Mouse (Mus musculus) embryonic fibroblast, embryonic 13.5 days (primary cell): ENCODE measurements around the gene Lsm14b.

ENCODE experiments used
- CTCF ChIP-seq: IDR thresholded peaks from 2 replicates; pipeline ENCODE4 v1.5.1; 2011; ENCODE audit warnings: mild to moderate bottlenecking, control low read depth, low read length, moderate library complexity, borderline replicate concordance; ENCODE audit not compliant: insufficient read depth
- POLR2A ChIP-seq: IDR thresholded peaks from 2 replicates; pipeline ENCODE4 v1.6.1; 2011; ENCODE audit warnings: low read depth, mild to moderate bottlenecking, control low read depth, low read length, moderate library complexity

GRCm38 (mm10) chr2:180034753-180035152, 10.0 kb downstream of the Lsm14b start:
- TF ChIP-seq CTCF (no peak), POLR2A (no peak)
